Mouse (Mus musculus): ENCODE results near the gene Chd3. TPM values are rescaled to one million over a fixed set of nuclear protein-coding genes. Genes with fewer than 3 reads are reported as not detected.

The Chd3 gene
- polyA plus RNA-seq, 1 experiment from 2014 or later, result 68.9 TPM

DNA sequence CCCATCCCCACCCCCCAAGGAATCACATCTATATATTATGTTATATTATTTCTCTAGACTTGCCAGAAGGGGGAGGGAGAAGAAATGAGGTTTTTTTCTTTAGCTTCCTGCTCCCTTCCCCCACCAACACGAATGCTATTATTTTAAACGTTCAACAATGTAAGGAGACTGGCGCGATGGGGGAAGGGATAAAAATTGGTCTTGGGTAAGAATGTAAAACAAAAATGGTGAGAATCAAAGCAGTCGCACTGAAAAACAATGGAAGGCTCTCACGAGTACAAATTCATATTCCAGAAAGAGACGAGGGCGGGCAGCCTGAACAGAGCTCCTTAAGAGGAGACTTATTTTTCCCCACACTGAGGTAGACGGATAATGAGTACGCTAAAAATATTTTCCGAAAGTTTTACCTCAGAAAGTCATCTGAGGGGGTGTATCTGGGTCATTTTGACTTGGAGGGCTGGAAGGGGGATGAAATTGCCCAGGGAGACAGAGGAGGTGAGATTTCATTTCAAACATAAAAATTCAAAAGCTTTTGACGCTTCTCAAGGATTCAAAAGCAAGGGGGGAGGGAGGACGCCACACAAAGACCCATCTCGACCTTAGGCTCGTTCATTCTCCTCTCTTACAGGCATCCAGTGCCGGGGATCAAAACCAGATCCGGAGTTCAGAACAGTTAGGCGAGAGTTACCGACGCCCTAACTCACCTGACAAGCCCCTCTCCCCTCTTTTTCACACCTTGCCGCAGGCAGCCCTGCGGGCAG lies 2.2 kb downstream of the Chd3 start:
- Histone ChIP-seq H3K9me3 (ENCODE audit: control insufficient read depth, low read length) (no peaks in the 10 kb centered on the region), H3K27ac (replicated peaks; ENCODE audit: low read depth, low read length) (peak overlapping the region; percentile 100), H3K27me3 (replicated peaks; ENCODE audit: control insufficient read depth, insufficient read depth, low read length) (no peaks in the 10 kb centered on the region), H3K4me2 (ENCODE audit: low read depth, low read length) (peak overlapping the region; percentile 73), H3K9ac (ENCODE audit: low read depth, low read length) (peak overlapping the region; percentile 100), H3K4me3 (ENCODE audit: low read depth, low read length) (peak overlapping the region; percentile 95), H3K4me1 (ENCODE audit: control insufficient read depth, insufficient read depth, low read length) (peaks cover 36% of the 10 kb centered on the region), H3K36me3 (ENCODE audit: control insufficient read depth, insufficient read depth, low read length) (peaks cover 22% of the 10 kb centered on the region)
- peak; percentile 38 for DNase-seq (ENCODE audit: low spot score)
- WGBS, result under 1% methylated on average over 22 of the region's 22 CpGs
- ATAC-seq (ENCODE audit: low read depth), result peak; percentile 2; the same call in 1 of the 2 replicates

DNA sequence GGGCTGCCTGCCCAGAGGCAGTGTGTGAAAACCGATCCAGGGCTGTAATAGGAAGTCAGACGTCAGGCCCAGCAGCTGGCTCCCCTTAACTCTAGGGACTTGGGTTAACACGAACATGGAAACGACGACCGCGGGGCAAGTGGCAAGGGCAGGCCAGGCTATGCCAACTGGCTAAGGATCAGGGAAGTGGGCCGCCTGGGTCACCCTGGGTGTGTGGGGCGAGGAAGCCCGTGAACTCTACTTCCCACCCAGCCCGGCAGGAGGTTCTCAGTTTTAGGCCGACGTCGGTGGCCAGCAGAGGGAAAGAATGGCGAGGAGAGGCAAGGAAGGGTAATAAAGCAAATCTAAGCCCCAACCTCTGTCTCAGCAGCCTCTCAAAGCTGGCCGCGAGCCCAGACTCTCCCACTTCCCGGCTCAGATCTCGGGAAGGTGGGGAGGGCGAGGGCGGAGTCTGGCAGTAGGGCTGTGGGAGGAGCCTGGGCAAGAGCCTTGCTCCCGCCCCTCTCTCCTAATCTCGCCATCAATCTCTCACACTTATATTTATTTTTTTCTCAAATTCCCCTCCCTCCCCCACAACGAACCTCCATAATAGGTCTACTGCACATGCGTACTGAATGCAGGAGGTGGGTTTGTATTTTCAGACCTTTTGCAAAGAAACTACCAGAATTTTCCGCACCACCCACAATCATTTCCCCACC lies 2.9 kb downstream of the Chd3 start:
- WGBS, result 0% methylated on average over 24 of the region's 26 CpGs
- ATAC-seq (ENCODE audit: low read depth), result peak; percentile 79
- Histone ChIP-seq H3K27ac (replicated peaks; ENCODE audit: low read depth, low read length) (peak overlapping the region; percentile 100), H3K9me3 (ENCODE audit: control insufficient read depth, low read length) (no peaks in the 10 kb centered on the region), H3K27me3 (replicated peaks; ENCODE audit: control insufficient read depth, insufficient read depth, low read length) (no peaks in the 10 kb centered on the region), H3K4me1 (ENCODE audit: control insufficient read depth, insufficient read depth, low read length) (peaks cover 29% of the 10 kb centered on the region), H3K36me3 (ENCODE audit: control insufficient read depth, insufficient read depth, low read length) (peaks cover 29% of the 10 kb centered on the region), H3K9ac (ENCODE audit: low read depth, low read length) (peak overlapping the region; percentile 100), H3K4me3 (ENCODE audit: low read depth, low read length) (peak overlapping the region; percentile 95), H3K4me2 (ENCODE audit: low read depth, low read length) (peak overlapping the region; percentile 73)
- peak; percentile 99 for DNase-seq (ENCODE audit: low spot score)

DNA sequence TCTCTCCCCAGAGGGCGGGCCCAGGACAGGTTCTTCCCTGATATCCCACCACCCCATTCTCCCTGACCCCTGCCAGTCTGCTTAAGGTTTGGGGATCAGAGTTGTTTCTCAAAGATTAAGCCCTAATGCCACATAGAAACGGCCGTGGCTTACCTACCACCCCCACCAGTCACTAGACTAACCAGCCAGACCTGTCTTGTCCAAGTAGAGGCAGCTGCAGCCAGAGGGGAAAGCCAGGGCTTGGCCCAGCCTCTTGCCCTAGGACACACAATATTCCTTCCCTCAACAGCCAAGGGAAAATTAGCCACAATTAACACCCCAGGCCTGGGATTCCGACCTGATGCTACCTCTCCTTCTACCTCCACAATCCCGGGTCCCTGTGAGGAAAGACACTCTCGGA lies 3.5 kb downstream of the Chd3 start:
- peaks cover 23% of the 10 kb centered on the region for H3K4me1 ChIP-seq (ENCODE audit: control insufficient read depth, insufficient read depth, low read length)
- peak overlapping the region; percentile 73 for H3K4me2 ChIP-seq (ENCODE audit: low read depth, low read length)
- peak; percentile 72 for DNase-seq (ENCODE audit: low spot score)
- no peak; the same call in 1 of the 2 replicates for ATAC-seq (ENCODE audit: low read depth)
- WGBS, result 12% methylated on average over 6 of the region's 6 CpGs
- H3K27ac ChIP-seq (replicated peaks; ENCODE audit: low read depth, low read length), result peak overlapping the region; percentile 100
- peaks cover 35% of the 10 kb centered on the region for H3K36me3 ChIP-seq (ENCODE audit: control insufficient read depth, insufficient read depth, low read length)
- peak overlapping the region; percentile 95 for H3K4me3 ChIP-seq (ENCODE audit: low read depth, low read length)
- peak overlapping the region; percentile 64 for H3K9ac ChIP-seq (ENCODE audit: low read depth, low read length)
- no peaks in the 10 kb centered on the region for H3K27me3 ChIP-seq (replicated peaks; ENCODE audit: control insufficient read depth, insufficient read depth, low read length)
- no peaks in the 10 kb centered on the region for H3K9me3 ChIP-seq (ENCODE audit: control insufficient read depth, low read length)

DNA sequence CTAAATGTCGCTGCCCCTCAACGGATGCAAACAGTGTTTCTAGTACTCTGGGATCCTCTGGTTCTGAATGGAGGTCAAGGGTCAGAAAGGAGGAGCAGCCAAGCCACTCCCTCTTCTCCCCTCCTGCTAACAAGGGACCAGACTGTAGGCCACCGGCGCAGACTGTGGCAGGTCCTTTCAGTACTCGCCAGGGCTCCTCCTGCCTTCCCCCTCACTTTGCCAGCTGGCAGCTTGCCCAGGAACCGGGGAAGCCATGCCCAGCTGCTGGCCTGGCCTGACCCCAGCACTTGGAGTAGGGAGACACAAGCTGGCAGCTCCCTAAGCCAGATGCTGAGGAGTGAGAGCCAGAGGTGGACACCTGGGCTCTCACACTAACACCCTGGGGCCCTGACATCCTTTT lies 4.3 kb downstream of the Chd3 start:
- H3K4me3 ChIP-seq (ENCODE audit: low read depth, low read length), result peak overlapping the region; percentile 95
- 6% methylated on average over 5 of the region's 6 CpGs for WGBS
- no peaks in the 10 kb centered on the region for H3K27me3 ChIP-seq (replicated peaks; ENCODE audit: control insufficient read depth, insufficient read depth, low read length)
- H3K36me3 ChIP-seq (ENCODE audit: control insufficient read depth, insufficient read depth, low read length), result peaks cover 43% of the 10 kb centered on the region
- DNase-seq (ENCODE audit: low spot score), result peak; percentile 94
- H3K4me2 ChIP-seq (ENCODE audit: low read depth, low read length), result peak overlapping the region; percentile 73
- H3K27ac ChIP-seq (replicated peaks; ENCODE audit: low read depth, low read length), result peak overlapping the region; percentile 100
- H3K4me1 ChIP-seq (ENCODE audit: control insufficient read depth, insufficient read depth, low read length), result peaks cover 19% of the 10 kb centered on the region
- H3K9me3 ChIP-seq (ENCODE audit: control insufficient read depth, low read length), result no peaks in the 10 kb centered on the region
- peak; percentile 39 for ATAC-seq (ENCODE audit: low read depth)
- peak overlapping the region; percentile 64 for H3K9ac ChIP-seq (ENCODE audit: low read depth, low read length)

DNA sequence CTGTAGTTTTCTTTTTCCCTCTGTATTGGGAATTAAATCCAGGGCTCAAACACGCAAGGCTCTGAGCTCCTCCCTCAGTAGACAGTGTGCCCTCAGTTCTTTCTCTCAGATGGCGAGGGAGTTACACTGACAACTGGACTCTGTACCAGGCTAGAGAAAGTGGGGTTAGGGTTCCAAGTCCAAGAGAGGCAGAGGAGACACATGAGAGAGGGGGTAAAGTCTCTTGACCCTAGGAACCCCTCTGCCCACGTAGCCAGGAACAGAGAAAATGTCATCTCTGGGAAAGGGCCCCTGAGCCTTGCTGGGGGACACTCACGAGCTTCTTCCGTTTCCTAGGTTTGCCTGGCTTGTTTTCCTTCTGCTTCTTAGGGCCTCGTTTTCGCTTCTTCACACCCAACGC lies 4.8 kb downstream of the Chd3 start:
- Histone ChIP-seq H3K9ac (ENCODE audit: low read depth, low read length) (peak overlapping the region; percentile 64; the same call in 1 of the 2 replicates), H3K27ac (replicated peaks; ENCODE audit: low read depth, low read length) (peak overlapping the region; percentile 100), H3K4me3 (ENCODE audit: low read depth, low read length) (no peak overlapping the region), H3K27me3 (replicated peaks; ENCODE audit: control insufficient read depth, insufficient read depth, low read length) (no peaks in the 10 kb centered on the region), H3K9me3 (ENCODE audit: control insufficient read depth, low read length) (no peaks in the 10 kb centered on the region), H3K36me3 (ENCODE audit: control insufficient read depth, insufficient read depth, low read length) (peaks cover 49% of the 10 kb centered on the region), H3K4me1 (ENCODE audit: control insufficient read depth, insufficient read depth, low read length) (peaks cover 19% of the 10 kb centered on the region), H3K4me2 (ENCODE audit: low read depth, low read length) (peak overlapping the region; percentile 73)
- ATAC-seq (ENCODE audit: low read depth) (no peak), DNase-seq (ENCODE audit: low spot score) (no peak)
- 45% methylated on average over 8 of the region's 8 CpGs for WGBS

DNA sequence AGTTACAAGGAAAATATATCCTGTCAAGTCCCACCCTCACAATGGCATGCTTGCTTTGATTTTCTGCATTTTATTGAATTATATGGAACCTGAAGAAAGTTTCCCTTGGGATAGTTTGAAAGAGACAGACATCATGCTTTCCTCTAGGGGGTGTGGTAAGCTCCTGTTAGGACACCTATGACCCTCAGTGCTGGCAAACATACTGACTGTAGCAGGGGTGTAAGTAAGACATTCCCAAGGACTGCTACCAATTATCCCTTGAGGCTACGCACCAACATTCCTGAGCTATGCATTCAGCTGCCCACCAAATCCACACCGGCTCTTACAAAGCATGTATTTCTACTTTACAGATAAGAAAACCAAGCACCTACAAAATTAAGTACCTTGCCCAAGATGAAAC lies 6.7 kb downstream of the Chd3 start:
- Histone ChIP-seq H3K27me3 (replicated peaks; ENCODE audit: control insufficient read depth, insufficient read depth, low read length) (no peaks in the 10 kb centered on the region), H3K27ac (replicated peaks; ENCODE audit: low read depth, low read length) (no peak overlapping the region), H3K4me2 (ENCODE audit: low read depth, low read length) (no peak overlapping the region), H3K9me3 (ENCODE audit: control insufficient read depth, low read length) (no peaks in the 10 kb centered on the region), H3K9ac (ENCODE audit: low read depth, low read length) (no peak overlapping the region), H3K4me1 (ENCODE audit: control insufficient read depth, insufficient read depth, low read length) (peaks cover 19% of the 10 kb centered on the region), H3K36me3 (ENCODE audit: control insufficient read depth, insufficient read depth, low read length) (peaks cover 68% of the 10 kb centered on the region), H3K4me3 (ENCODE audit: low read depth, low read length) (no peak overlapping the region)
- DNase-seq (ENCODE audit: low spot score) (peak; percentile 71), ATAC-seq (ENCODE audit: low read depth) (no peak)
- 35% methylated on average over 2 of the region's 2 CpGs for WGBS

DNA sequence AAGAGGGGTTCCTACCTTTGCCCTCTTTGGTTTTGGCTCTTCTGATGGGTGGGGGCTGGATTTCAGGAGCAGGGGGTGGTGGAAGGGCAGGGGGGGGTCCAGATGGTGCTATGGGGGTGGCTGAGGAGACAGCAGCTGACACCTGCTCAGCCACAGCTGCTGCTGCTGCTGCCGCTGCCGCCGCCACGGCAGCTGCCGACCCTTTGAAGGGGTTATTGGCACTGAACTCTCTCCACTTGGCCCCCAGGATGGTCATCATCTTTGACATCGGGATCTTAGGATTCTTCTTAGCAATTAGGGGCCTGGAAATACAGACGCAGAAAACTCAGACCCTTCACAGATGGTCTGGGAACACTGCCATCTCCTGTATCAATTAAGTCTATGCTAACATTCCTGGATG lies 7.2 kb downstream of the Chd3 start:
- Histone ChIP-seq H3K4me3 (ENCODE audit: low read depth, low read length) (no peak overlapping the region), H3K9me3 (ENCODE audit: control insufficient read depth, low read length) (no peaks in the 10 kb centered on the region), H3K9ac (ENCODE audit: low read depth, low read length) (no peak overlapping the region), H3K4me2 (ENCODE audit: low read depth, low read length) (no peak overlapping the region), H3K4me1 (ENCODE audit: control insufficient read depth, insufficient read depth, low read length) (peaks cover 19% of the 10 kb centered on the region), H3K27ac (replicated peaks; ENCODE audit: low read depth, low read length) (no peak overlapping the region), H3K27me3 (replicated peaks; ENCODE audit: control insufficient read depth, insufficient read depth, low read length) (no peaks in the 10 kb centered on the region), H3K36me3 (ENCODE audit: control insufficient read depth, insufficient read depth, low read length) (peaks cover 72% of the 10 kb centered on the region)
- ATAC-seq (ENCODE audit: low read depth) (no peak), DNase-seq (ENCODE audit: low spot score) (peak; percentile 59)
- WGBS, result 37% methylated on average over 7 of the region's 7 CpGs

DNA sequence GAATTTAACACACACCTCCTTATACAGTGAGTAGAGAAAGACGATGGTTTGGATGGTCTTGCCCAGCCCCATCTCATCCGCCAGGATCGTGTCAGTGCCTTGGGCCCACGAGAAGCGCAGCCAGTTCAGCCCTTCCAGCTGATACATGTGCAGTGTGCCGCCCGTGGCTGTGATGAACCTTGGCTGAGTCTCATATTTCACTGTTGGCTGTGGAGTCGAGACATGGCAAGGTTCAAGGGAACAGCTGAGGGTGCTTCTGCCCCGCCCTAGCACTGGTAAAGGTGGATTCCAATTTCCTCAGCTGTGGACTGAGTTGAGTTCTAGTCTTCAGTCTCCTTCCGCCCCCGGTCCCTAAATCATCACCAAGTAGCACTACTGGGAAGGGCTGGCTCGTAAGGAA lies 11.5 kb downstream of the Chd3 start:
- peaks cover 97% of the 10 kb centered on the region for H3K36me3 ChIP-seq (ENCODE audit: control insufficient read depth, insufficient read depth, low read length)
- ATAC-seq (ENCODE audit: low read depth), result 0 out of 2 replicates have a peak, but pooled peaks have one; percentile 12

More for the DNA sequence above, 11.5 kb downstream of the Chd3 start:
- Histone ChIP-seq H3K9ac (ENCODE audit: low read depth, low read length) (no peak overlapping the region), H3K4me1 (ENCODE audit: control insufficient read depth, insufficient read depth, low read length) (no peaks in the 10 kb centered on the region), H3K27ac (replicated peaks; ENCODE audit: low read depth, low read length) (no peak overlapping the region), H3K9me3 (ENCODE audit: control insufficient read depth, low read length) (no peaks in the 10 kb centered on the region), H3K27me3 (replicated peaks; ENCODE audit: control insufficient read depth, insufficient read depth, low read length) (no peaks in the 10 kb centered on the region), H3K4me3 (ENCODE audit: low read depth, low read length) (no peak overlapping the region), H3K4me2 (ENCODE audit: low read depth, low read length) (no peak overlapping the region)
- WGBS, result 85% methylated on average over 12 of the region's 12 CpGs
- no peak for DNase-seq (ENCODE audit: low spot score)
